ENCODE assay signal across 8 mouse cellular contexts in the genomic region with DNA sequence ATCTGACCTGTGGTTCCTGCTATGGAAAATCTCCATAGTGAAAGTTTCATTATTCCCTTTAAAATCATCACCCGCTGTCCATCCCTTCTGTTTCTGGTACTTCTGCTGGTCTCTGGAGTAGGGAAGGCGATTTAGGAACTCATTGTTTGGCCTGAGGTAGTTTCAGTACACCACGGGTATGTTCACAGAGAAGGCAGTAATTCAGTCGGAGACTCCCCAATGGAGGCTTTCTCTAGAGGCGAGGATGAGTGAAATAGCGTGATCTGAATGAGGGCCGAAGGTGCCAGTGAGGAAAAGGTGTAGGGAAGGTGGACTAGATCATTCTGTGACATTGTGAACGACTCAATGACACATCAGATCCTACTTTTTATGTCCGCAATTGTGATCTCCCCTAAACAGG. TPM values are rescaled to one million over a fixed set of nuclear protein-coding genes. Genes with fewer than 3 reads are reported as not detected.
DNase-seq lines count a peak whose midpoint lies in the region; ATAC-seq lines count a peak whose summit lies in the region.

No protein-coding gene starts in this region.

- H3K9me3 ChIP-seq in heart, embryonic 13.5 days: no peaks in the 10 kb centered on the region
- no peaks in the 10 kb centered on the region for H3K9me3 ChIP-seq in forebrain, embryonic 13.5 days (replicated peaks)
- H3K9me3 ChIP-seq in liver, embryonic 16.5 days (replicated peaks; ENCODE audit: control insufficient read depth, low read length): no peaks in the 10 kb centered on the region

- no peak for DNase-seq in heart, postnatal 4 days
- peak; percentile 38 for DNase-seq in CD4-positive helper T cell, adult 2 months (ENCODE audit: low read depth, low spot score)
- no peak for DNase-seq in ovary, postnatal 10 days (ENCODE audit: low spot score)
- DNase-seq in gastrocnemius, postnatal 36 days: no peak
- no peak for DNase-seq in cerebellum, adult 18-20 months

- intact Hi-C loops in gastrocnemius, postnatal 36 days (cut with DNase I): no loop called here

- 8% methylated on average over 9 of the region's 9 CpGs for whole genome bisulfite sequencing in heart, embryonic 13.5 days
- 5% methylated on average over 9 of the region's 9 CpGs for WGBS in forebrain, embryonic 13.5 days
- WGBS in liver, embryonic 16.5 days (ENCODE audit: insufficient replicate concordance): 2% methylated on average over 9 of the region's 9 CpGs

- H3K9ac ChIP-seq in heart, embryonic 13.5 days: peak overlapping the region; percentile 86
- H3K9ac ChIP-seq in forebrain, embryonic 13.5 days: peak overlapping the region; percentile 80
- H3K9ac ChIP-seq in liver, embryonic 16.5 days (ENCODE audit: low read depth, low read length): peak overlapping the region; percentile 78

- H3K4me2 ChIP-seq in heart, embryonic 13.5 days: peak overlapping the region; percentile 85
- peak overlapping the region; percentile 96 for H3K4me2 ChIP-seq in forebrain, embryonic 13.5 days
- H3K4me2 ChIP-seq in liver, embryonic 16.5 days (ENCODE audit: low read depth, low read length): peak overlapping the region; percentile 67

- peaks cover 74% of the 10 kb centered on the region for H3K36me3 ChIP-seq in heart, embryonic 13.5 days
- peaks cover 62% of the 10 kb centered on the region for H3K36me3 ChIP-seq in forebrain, embryonic 13.5 days (ENCODE audit: poor library complexity, severe bottlenecking)
- H3K36me3 ChIP-seq in liver, embryonic 16.5 days (ENCODE audit: control insufficient read depth, insufficient read depth): peaks cover 33% of the 10 kb centered on the region

- peak overlapping the region; percentile 71 for H3K4me3 ChIP-seq in heart, embryonic 13.5 days
- H3K4me3 ChIP-seq in forebrain, embryonic 13.5 days: peak overlapping the region; percentile 72
- peak overlapping the region; percentile 93 for H3K4me3 ChIP-seq in liver, embryonic 16.5 days (ENCODE audit: low read depth, low read length)

- H3K27me3 ChIP-seq in heart, embryonic 13.5 days (replicated peaks): no peaks in the 10 kb centered on the region
- H3K27me3 ChIP-seq in forebrain, embryonic 13.5 days: no peaks in the 10 kb centered on the region
- H3K27me3 ChIP-seq in liver, embryonic 16.5 days (ENCODE audit: control insufficient read depth, insufficient read depth, low read depth, low read length): no peaks in the 10 kb centered on the region

- peak overlapping the region; percentile 71 for H3K27ac ChIP-seq in heart, embryonic 13.5 days (replicated peaks)
- peak overlapping the region; percentile 97 for H3K27ac ChIP-seq in forebrain, embryonic 13.5 days
- H3K27ac ChIP-seq in liver, embryonic 16.5 days (ENCODE audit: low read length): peak overlapping the region; percentile 87

- ATAC-seq in heart, embryonic 13.5 days (ENCODE audit: extremely low read depth, insufficient number of reproducible peaks, low FRiP score, low TSS enrichment): no peak
- no peak for ATAC-seq in forebrain, embryonic 13.5 days
- ATAC-seq in liver, embryonic 16.5 days (ENCODE audit: low read depth): no peak

- peaks cover 24% of the 10 kb centered on the region for H3K4me1 ChIP-seq in heart, embryonic 13.5 days
- H3K4me1 ChIP-seq in forebrain, embryonic 13.5 days: peaks cover 37% of the 10 kb centered on the region
- peaks cover 20% of the 10 kb centered on the region for H3K4me1 ChIP-seq in liver, embryonic 16.5 days (ENCODE audit: control insufficient read depth, low read depth, low read length)

RNA-seq across cellular contexts. Expression of a gene that starts 0.5 kb away (rescaled TPM):
- 16.3 and 17.1 TPM in 2 replicates for polyA plus RNA-seq in heart, embryonic 13.5 days (2015; fragmentation: Nextera tagmentation; extraction: Ambion mirVana)
- total RNA-seq in heart, postnatal 4 days (2021): 1 to 10 TPM; 8.3 to 9.6 TPM
- 35.3 and 36.7 TPM in 2 replicates for polyA plus RNA-seq in forebrain, embryonic 13.5 days (2015; fragmentation: Nextera tagmentation; extraction: Ambion mirVana)
- 12.6 and 12.9 TPM in 2 replicates for polyA plus RNA-seq in liver, embryonic 16.5 days (2015; fragmentation: Nextera tagmentation; extraction: Ambion mirVana)
- 1 to 10 TPM; 6.0 to 7.7 TPM for total RNA-seq in gastrocnemius, postnatal 36 days (2021)

RNA-seq across cellular contexts. Expression of a gene that starts 12.5 kb away (rescaled TPM):
- 83.6 and 88.0 TPM in 2 replicates for polyA plus RNA-seq in heart, embryonic 13.5 days (2015; fragmentation: Nextera tagmentation; extraction: Ambion mirVana)
- total RNA-seq in heart, postnatal 4 days (2021): 10 to 100 TPM; 62.5 to 63.8 TPM
- 178 and 180 TPM in 2 replicates for polyA plus RNA-seq in forebrain, embryonic 13.5 days (2015; fragmentation: Nextera tagmentation; extraction: Ambion mirVana)
- 73.9 and 82.3 TPM in 2 replicates for polyA plus RNA-seq in liver, embryonic 16.5 days (2015; fragmentation: Nextera tagmentation; extraction: Ambion mirVana)
- 10 to 100 TPM; 19.4 to 24.1 TPM for total RNA-seq in gastrocnemius, postnatal 36 days (2021)

RNA-seq across cellular contexts. Expression of a gene that starts 12.7 kb away (rescaled TPM):
- polyA plus RNA-seq in heart, embryonic 13.5 days (2015; fragmentation: Nextera tagmentation; extraction: Ambion mirVana): 251 and 281 TPM in 2 replicates
- 100 to 1,000 TPM; 357 to 371 TPM for total RNA-seq in heart, postnatal 4 days (2021)
- 369 and 373 TPM in 2 replicates for polyA plus RNA-seq in forebrain, embryonic 13.5 days (2015; fragmentation: Nextera tagmentation; extraction: Ambion mirVana)
- polyA plus RNA-seq in liver, embryonic 16.5 days (2015; fragmentation: Nextera tagmentation; extraction: Ambion mirVana): 153 and 172 TPM in 2 replicates
- 100 to 1,000 TPM; 441 to 447 TPM for total RNA-seq in gastrocnemius, postnatal 36 days (2021)

RNA-seq across cellular contexts. Expression of a gene that starts 24.8 kb away (rescaled TPM):
- 14.4 and 14.9 TPM in 2 replicates for polyA plus RNA-seq in heart, embryonic 13.5 days (2015; fragmentation: Nextera tagmentation; extraction: Ambion mirVana)
- total RNA-seq in heart, postnatal 4 days (2021): 10 to 100 TPM; 15.4 to 16.6 TPM
- 8.9 and 9.6 TPM in 2 replicates for polyA plus RNA-seq in forebrain, embryonic 13.5 days (2015; fragmentation: Nextera tagmentation; extraction: Ambion mirVana)
- polyA plus RNA-seq in liver, embryonic 16.5 days (2015; fragmentation: Nextera tagmentation; extraction: Ambion mirVana): 11.4 and 12.8 TPM in 2 replicates
- 1 to 10 TPM; 5.1 to 7.3 TPM for total RNA-seq in gastrocnemius, postnatal 36 days (2021)

RNA-seq across cellular contexts. Expression of a gene that starts 25.0 kb away (rescaled TPM):
- polyA plus RNA-seq in heart, embryonic 13.5 days (2015; fragmentation: Nextera tagmentation; extraction: Ambion mirVana): 2.4 and 2.7 TPM in 2 replicates
- 1 to 10 TPM; 3.1 to 3.2 TPM for total RNA-seq in heart, postnatal 4 days (2021)
- 1.2 and 1.3 TPM in 2 replicates for polyA plus RNA-seq in forebrain, embryonic 13.5 days (2015; fragmentation: Nextera tagmentation; extraction: Ambion mirVana)
- polyA plus RNA-seq in liver, embryonic 16.5 days (2015; fragmentation: Nextera tagmentation; extraction: Ambion mirVana): 2.4 and 2.6 TPM in 2 replicates
- total RNA-seq in gastrocnemius, postnatal 36 days (2021): 10 to 100 TPM in 1 of 2 experiments, 1 to 10 TPM in 1; 6.9 to 11.0 TPM
